Mouse (Mus musculus) testis, adult 2 months (tissue): ENCODE results near the gene Gm1113.

ENCODE experiments used
- CTCF ChIP-seq: fragments of 200-500 bp; IDR thresholded peaks from 2 replicates; pipeline ENCODE4 v1.5.1; 2012; ENCODE audit warnings: low read depth, mild to moderate bottlenecking, inconsistent platforms, low read length, moderate library complexity; ENCODE audit not compliant: control insufficient read depth, insufficient read depth, insufficient replicate concordance
- POLR2A ChIP-seq: fragments of 200-500 bp; IDR thresholded peaks from 2 replicates; pipeline ENCODE4 v1.6.1; 2012; ENCODE audit warnings: low read depth, mild to moderate bottlenecking, inconsistent platforms, low read length, moderate library complexity; ENCODE audit not compliant: control insufficient read depth

DNA sequence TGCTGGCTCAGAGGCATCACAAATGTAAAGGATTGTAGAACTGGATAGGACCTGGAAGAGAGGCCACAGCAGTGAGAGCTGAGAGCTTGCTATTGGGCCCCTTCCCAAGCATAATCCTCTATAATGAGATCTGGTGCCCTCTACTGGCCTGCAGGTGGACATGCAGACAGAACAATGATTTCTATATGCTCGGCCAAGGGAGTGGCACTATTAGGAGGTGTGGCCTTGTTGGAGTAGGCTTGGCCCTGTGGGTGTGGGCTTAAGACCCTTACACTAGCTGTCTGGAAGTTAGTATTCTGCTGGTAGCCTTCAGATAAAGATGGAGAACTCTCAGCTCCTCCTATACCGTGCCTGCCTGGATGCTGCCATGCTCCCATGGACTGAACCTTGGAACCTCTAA is 17.0 kb upstream of the Gm1113 start:
- TF ChIP-seq CTCF (peak; percentile 47; the same call in 1 of the 2 replicates), POLR2A (no peak)
